Mouse (Mus musculus) heart, postnatal 25 days (tissue): ENCODE results near the gene Olfr1495. TPM values are rescaled to one million over a fixed set of nuclear protein-coding genes. Genes with fewer than 3 reads are reported as not detected.
"Not testable (repeated sequence)": the region's sequence is repeated elsewhere in the genome, so short reads cannot be mapped to it uniquely, and the experiment has no call there.

Experiments
- DNase-seq: peaks from one replicate; pipeline ENCODE4 v3.0.0; 2022; ENCODE audit warnings: low spot score
- intact Hi-C: fragments of 180-260 bp; cut with DNase I; formaldehyde crosslinking; loops from one replicate; pipeline ENCODE4 v1.15.1; 2025
- total RNA-seq, 2 experiments: library from RNA; stranded (reverse); gene quantifications; 2 replicates each; pipeline ENCODE4 v1.2.3; 2021

The Olfr1495 gene
- not detected for total RNA-seq

GRCm38 (mm10) chr19:13764306-13764705 lies at the start of gene Olfr1495:
Gene Olfr1495, plus strand, starts transcription at chr19:13764606.
- DNase-seq: no peak
- intact Hi-C loops: no loop called here

GRCm38 (mm10) chr19:13722978-13723377 lies 41.4 kb upstream of the Olfr1495 start, which contains the start of gene Olfr1493-ps1:
Gene Olfr1493-ps1, plus strand, starts transcription at chr19:13723278.
- no peak for DNase-seq
- intact Hi-C loops: no loop called here

- intact Hi-C loops: no loop called here
- no peak for DNase-seq
These were observed 25.0 kb upstream of the Olfr1495 start, which contains the start of gene Olfr1494 for GRCm38 (mm10) chr19:13739428-13739827. Gene Olfr1494, plus strand, starts transcription at chr19:13739728.

DNA sequence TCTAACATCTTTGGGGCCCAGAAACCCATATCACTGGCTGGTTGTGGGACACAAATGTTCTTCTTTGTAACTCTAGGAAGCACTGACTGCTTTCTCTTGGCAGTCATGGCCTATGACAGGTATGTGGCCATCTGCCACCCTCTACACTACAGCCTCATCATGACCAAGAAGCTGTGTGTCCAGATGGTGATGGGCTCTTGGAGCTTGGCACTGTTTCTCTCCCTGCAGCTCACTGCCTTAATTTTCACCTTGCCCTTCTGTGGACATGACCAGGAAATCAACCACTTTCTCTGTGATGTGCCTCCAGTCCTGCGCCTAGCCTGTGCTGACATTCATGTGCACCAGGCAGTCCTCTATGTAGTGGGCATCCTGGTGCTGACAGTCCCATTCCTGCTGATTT lies 15.0 kb upstream of the Olfr1495 start:
- intact Hi-C loops: no loop called here
- DNase-seq: no peak

DNA sequence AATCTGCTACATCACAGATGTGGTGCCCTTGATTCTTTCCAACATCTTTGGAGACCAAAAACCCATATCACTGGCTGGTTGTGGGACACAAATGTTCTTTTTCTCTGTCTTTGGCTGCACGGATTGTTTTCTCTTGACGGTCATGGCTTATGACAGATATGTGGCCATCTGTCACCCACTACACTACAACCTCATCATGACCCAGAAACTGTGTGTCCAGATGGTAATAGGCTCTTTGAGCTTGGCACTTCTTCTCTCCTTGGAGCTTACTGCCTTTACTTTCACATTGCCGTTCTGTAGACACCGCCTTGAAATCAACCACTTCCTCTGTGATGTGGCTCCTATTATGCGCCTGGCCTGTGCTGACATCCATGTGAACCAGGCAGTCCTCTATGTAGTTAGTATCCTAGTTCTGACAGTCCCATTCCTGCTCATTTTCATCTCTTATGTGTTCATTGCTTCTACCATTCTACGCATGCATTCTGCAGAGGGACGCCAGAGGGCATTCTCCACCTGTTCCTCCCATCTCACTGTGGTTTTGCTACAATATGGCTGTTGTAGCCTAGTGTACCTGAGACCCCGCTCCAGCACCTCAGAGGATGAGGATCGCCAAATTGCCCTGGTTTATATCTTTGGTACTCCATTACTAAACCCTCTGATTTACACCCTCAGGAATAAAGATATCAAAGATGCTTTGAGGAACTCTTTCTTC lies 4.3 kb downstream of the Olfr1495 start:
- no peak for DNase-seq
- intact Hi-C loops: no loop called here

DNA sequence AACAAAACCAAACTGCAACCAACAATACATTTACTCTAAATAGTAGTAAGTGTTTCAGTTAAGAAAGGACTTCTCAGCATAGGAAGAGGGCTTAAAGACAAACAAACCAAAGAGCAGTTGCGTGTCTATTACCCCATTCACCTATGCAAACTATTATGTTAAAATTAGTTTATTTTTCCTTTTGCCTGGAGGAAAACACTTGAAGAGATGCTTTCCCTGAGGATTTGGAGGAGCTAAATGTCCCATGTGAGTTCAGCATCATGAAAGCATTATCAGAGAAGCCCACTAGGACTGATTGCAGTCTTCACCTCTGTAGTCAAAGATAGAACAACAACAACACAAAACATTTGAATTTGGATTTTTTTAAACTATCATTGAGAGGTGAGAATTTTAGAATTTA lies 13.2 kb downstream of the Olfr1495 start, which contains the start of gene Olfr1496:
TSS of gene Olfr1496 (plus strand) at position 301 of the 400 bp plus-strand sequence.
- intact Hi-C loops: no loop called here

GRCm38 (mm10) chr19:13798102-13798501 lies 33.7 kb downstream of the Olfr1495 start, which contains the start of gene Olfr1497:
Gene Olfr1497, minus strand, starts transcription at chr19:13798202.
- no peak for DNase-seq
- intact Hi-C loops: no loop called here

More for the DNA sequence above, 13.2 kb downstream of the Olfr1495 start, which contains the start of gene Olfr1496:
- DNase-seq: no peak

GRCm38 (mm10) chr19:13805486-13805885 lies 41.1 kb downstream of the Olfr1495 start:
- DNase-seq, intact Hi-C loops: not testable (repeated sequence)

GRCm38 (mm10) chr19:13812823-13813222 lies 48.4 kb downstream of the Olfr1495 start:
- no peak for DNase-seq
- intact Hi-C loops: no loop called here

- intact Hi-C loops: no loop called here
- DNase-seq: no peak
These were observed 54.4 kb downstream of the Olfr1495 start for GRCm38 (mm10) chr19:13818827-13819226.

GRCm38 (mm10) chr19:13819347-13819746 lies 54.9 kb downstream of the Olfr1495 start, which contains the start of gene Olfr1499:
Gene Olfr1499, minus strand, starts transcription at chr19:13819447.
- DNase-seq: no peak
- intact Hi-C loops: no loop called here

Other genes with a start within 250 kb of the Olfr1495 start
- gene Olfr1480, start 236.7 kb upstream of the Olfr1495 start, total RNA-seq: not detected
- not detected for gene Olfr1484, start 181.1 kb upstream of the Olfr1495 start, total RNA-seq
- gene Olfr1487, start 147.2 kb upstream of the Olfr1495 start, total RNA-seq: not detected
- not detected for gene Olfr1489, start 133.0 kb upstream of the Olfr1495 start, total RNA-seq
- not detected for gene Olfr1490, start 113.5 kb upstream of the Olfr1495 start, total RNA-seq
- not detected for gene Olfr1491, start 67.3 kb upstream of the Olfr1495 start, total RNA-seq
- not detected for gene Olfr1493-ps1, start 41.3 kb upstream of the Olfr1495 start, total RNA-seq
- gene Olfr1494, start 24.9 kb upstream of the Olfr1495 start, total RNA-seq: not detected
- gene Olfr1496, start 13.3 kb downstream of the Olfr1495 start, total RNA-seq: not detected
- not detected for gene Olfr1497, start 33.6 kb downstream of the Olfr1495 start, total RNA-seq
- gene Olfr1499, start 54.8 kb downstream of the Olfr1495 start, total RNA-seq: not detected
- not detected for gene Olfr1500, start 65.9 kb downstream of the Olfr1495 start, total RNA-seq
- not detected for gene Olfr1501, start 86.1 kb downstream of the Olfr1495 start, total RNA-seq
- not detected for gene Olfr1502, start 97.2 kb downstream of the Olfr1495 start, total RNA-seq
- gene Olfr1504, start 133.3 kb downstream of the Olfr1495 start, total RNA-seq: not detected
- not detected for gene Olfr1505, start 148.9 kb downstream of the Olfr1495 start, total RNA-seq